Mouse (Mus musculus) hindbrain, embryonic 13.5 days (tissue): Measurements from ENCODE around the gene Ralgds. TPM values are rescaled to one million over a fixed set of nuclear protein-coding genes. Genes with fewer than 3 reads are reported as not detected.

Experiments used
- ATAC-seq: fragments of 200-750 bp; cut with Nextera tagmentation; 2 replicates; pipeline ENCODE4 v1.8.0; 2017; ENCODE audit warnings: moderate TSS enrichment; ENCODE audit not compliant: low FRiP score
- H3K27ac ChIP-seq: fragments of 300-500 bp; sonication (generic); 2 replicates; pipeline ENCODE4 v1.5.1; 2015; ENCODE audit warnings: inconsistent platforms, mild to moderate bottlenecking, moderate library complexity
- H3K27me3 ChIP-seq: fragments of 300-500 bp; sonication (generic); 2 replicates; pipeline ENCODE4 v1.6.1; 2015; ENCODE audit warnings: mild to moderate bottlenecking, inconsistent platforms
- H3K36me3 ChIP-seq: fragments of 300-500 bp; sonication (generic); 2 replicates; pipeline ENCODE4 v1.6.1; 2015; ENCODE audit warnings: mild to moderate bottlenecking, inconsistent platforms
- H3K4me1 ChIP-seq: fragments of 300-500 bp; sonication (generic); replicated peaks from 2 replicates; pipeline ENCODE4 v1.6.1; 2015; ENCODE audit warnings: inconsistent platforms
- H3K4me2 ChIP-seq: fragments of 300-500 bp; sonication (generic); 2 replicates; pipeline ENCODE4 v1.6.1; 2015; ENCODE audit warnings: inconsistent platforms, mild to moderate bottlenecking, moderate library complexity
- H3K4me3 ChIP-seq: fragments of 300-500 bp; sonication (generic); 2 replicates; pipeline ENCODE4 v1.5.1; 2015; ENCODE audit warnings: mild to moderate bottlenecking, inconsistent platforms
- H3K9ac ChIP-seq: fragments of 300-500 bp; sonication (generic); 2 replicates; pipeline ENCODE4 v1.6.1; 2015; ENCODE audit warnings: mild to moderate bottlenecking, inconsistent platforms
- H3K9me3 ChIP-seq: fragments of 300-500 bp; sonication (generic); 2 replicates; pipeline ENCODE4 v1.6.1; 2016; ENCODE audit warnings: inconsistent platforms
- WGBS: fragments of 180-500 bp; shearing (Covaris S2); methylation state at CpG from one replicate; pipeline ENCODE4 v1.1.7; 2015; 5-methylcytosine and 5-hydroxymethylcytosine counted together
- polyA plus RNA-seq: library from polyadenylated mRNA; unstranded; fragments of >200 nt; fragmentation: Nextera tagmentation; extraction: Ambion mirVana; gene quantifications from 2 replicates; pipeline ENCODE4 v1.2.1, GENCODE M21; 2015

The Ralgds gene
- polyA plus RNA-seq, 1 experiment from 2014 or later, result 78.9 TPM

DNA sequence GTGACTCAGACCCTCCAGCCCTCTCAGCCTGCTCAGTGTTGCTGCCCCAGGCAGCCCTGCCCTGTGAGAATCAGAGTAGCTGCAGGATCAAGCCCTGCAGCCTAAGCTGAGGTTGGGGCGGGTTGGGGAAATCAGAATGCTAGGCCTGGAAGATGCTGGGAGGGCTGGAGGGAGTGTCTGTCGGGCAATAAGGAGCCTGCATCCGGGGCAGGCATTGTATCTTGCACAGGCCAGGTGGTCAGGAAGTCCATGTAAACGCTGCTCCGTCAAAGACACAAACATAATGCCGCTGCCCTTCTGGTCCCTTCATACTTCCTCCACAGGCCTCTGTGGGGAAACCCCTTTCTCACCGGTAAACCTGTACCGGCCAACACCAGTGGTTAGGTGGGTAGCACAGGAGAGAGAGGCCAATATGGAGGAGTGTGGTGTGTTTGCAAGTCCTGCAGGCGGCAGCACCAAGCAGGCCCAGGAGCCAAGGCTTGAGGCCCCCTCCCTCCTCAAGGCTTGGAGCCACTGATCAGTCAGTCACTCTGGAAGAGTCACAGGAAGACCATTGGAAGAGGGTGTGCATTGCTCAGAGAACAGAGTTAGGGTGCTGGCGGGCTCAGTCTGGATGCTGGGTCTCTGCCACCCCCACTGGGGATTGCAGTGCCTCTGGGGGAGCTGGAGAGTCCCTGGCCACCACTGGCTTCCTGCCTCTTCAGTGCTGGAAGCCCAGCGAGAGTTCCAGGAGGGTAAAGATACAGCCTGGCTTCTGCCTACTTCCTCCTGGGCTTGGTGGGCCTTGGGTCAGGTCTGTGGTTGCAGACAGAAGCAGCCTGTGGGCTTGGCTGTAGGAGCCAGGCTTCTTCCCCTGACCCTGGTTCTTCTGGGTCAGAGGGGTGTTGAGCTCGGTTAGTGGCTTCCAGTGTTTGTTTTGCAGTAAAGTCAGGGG lies 13.3 kb downstream of the Ralgds start:
- Histone ChIP-seq H3K36me3 (peaks cover 14% of the 10 kb centered on the region), H3K27me3 (no peaks in the 10 kb centered on the region), H3K4me2 (peak overlapping the region; percentile 25; the same call in 1 of the 2 replicates), H3K4me1 (peaks cover 95% of the 10 kb centered on the region), H3K4me3 (no peak overlapping the region), H3K9ac (peak overlapping the region; percentile 66), H3K27ac (peak overlapping the region; percentile 77), H3K9me3 (no peaks in the 10 kb centered on the region)
- WGBS, result 41% methylated on average over 12 of the region's 12 CpGs
- no peak; the same call in 1 of the 2 replicates for ATAC-seq

DNA sequence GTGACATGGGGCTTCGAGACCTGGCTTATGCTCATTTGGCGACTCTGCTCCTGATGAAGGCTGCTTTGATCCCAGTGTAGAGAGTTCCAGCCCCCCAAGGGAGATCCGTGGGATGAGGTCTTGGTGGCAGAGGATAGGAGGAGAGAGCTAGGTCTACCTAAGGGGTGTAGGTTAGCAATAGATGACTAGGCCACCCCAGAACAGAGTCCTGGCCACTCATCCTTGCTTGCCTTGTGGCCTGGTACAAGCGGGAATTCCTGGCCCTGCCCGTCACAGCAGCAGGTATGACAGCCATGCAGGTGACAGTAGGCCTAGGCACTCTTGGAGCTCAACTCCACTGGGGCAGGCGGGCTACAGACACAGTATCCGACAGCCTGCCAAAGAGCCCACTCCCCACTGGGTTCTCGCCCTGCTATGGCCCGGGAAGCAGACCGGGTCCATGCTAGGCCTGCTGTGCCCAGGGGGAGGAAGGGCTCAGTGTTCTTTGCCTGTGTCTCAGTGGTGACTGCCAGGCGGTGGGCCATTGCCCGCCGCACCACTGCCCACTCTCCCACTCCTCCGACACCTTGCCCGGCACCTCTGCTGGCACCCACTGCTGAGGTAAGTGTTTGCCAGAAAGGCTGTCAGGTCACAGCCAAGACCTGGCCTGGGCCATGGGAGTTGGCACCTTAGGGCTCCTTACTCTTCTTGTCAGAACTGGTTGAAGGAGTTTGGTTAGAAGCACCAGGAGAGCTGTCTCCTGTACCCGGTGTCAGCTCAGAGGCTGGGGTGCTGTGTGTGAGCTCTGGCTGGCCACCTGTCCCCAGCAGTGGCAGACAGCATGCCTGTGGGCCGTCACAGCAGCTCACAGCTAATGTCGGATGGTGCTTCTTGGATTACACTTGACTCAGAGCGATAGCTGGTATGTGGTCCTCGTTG lies 14.8 kb downstream of the Ralgds start:
- H3K4me1 ChIP-seq, result peaks cover 97% of the 10 kb centered on the region
- H3K4me3 ChIP-seq, result no peak overlapping the region
- no peaks in the 10 kb centered on the region for H3K9me3 ChIP-seq
- H3K4me2 ChIP-seq, result no peak overlapping the region
- no peaks in the 10 kb centered on the region for H3K27me3 ChIP-seq
- H3K27ac ChIP-seq, result no peak overlapping the region
- no peak for ATAC-seq
- peaks cover 1% of the 10 kb centered on the region for H3K36me3 ChIP-seq
- H3K9ac ChIP-seq, result peak overlapping the region; percentile 46; the same call in 1 of the 2 replicates
- 86% methylated on average over 20 of the region's 20 CpGs for WGBS

DNA sequence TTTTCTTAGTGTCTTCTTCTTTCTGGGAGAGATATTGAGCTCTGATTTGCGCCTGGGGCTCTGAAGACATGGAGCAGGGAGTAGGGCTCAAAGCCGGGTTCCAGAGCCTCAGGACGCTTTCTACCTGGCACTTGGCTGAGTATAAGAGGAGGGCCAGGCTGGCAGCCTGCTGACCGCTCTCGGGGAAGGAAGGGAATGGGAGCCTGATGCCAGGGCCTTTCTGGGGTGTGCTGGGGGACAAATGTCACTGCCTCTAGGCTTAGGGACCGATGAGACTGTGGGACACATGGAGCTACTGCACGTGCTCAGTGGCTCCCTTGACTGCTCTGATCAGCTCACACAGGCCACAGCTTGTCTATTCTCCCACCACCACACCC lies 15.4 kb downstream of the Ralgds start:
- H3K27me3 ChIP-seq, result no peaks in the 10 kb centered on the region
- H3K9me3 ChIP-seq, result no peaks in the 10 kb centered on the region
- 87% methylated on average over 7 of the region's 7 CpGs for WGBS
- no peak overlapping the region for H3K4me2 ChIP-seq
- H3K36me3 ChIP-seq, result no peaks in the 10 kb centered on the region; the same call in 1 of the 2 replicates
- H3K9ac ChIP-seq, result 0 out of 2 replicates have a peak overlapping the region, but pooled peaks have one; percentile 46
- H3K27ac ChIP-seq, result no peak overlapping the region
- H3K4me3 ChIP-seq, result no peak overlapping the region
- H3K4me1 ChIP-seq, result peaks cover 99% of the 10 kb centered on the region
- no peak for ATAC-seq

DNA sequence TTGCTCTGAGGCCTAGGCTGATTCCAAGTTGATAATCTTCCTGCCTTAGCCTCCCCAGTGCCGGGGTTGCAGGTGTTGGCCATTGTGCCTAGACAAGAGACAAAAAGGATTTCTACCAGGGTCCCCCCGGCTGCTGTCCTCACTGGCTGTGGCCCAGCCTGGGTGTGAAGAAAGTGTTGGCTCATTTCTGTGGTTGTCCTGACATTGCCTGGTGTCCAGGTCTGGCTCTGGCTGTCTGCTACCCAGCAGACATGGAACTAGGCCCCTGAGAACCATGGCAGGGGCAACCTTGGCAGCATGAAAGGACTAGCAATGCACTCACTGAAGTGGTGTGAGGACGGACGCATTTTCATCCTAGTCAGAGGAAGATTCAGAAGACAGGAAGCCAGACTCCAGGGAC lies 16.9 kb downstream of the Ralgds start:
- WGBS, result 67% methylated on average over 4 of the region's 4 CpGs
- no peaks in the 10 kb centered on the region for H3K9me3 ChIP-seq
- no peak overlapping the region for H3K4me2 ChIP-seq
- H3K36me3 ChIP-seq, result no peaks in the 10 kb centered on the region; the same call in 1 of the 2 replicates
- peaks cover 99% of the 10 kb centered on the region for H3K4me1 ChIP-seq
- no peaks in the 10 kb centered on the region for H3K27me3 ChIP-seq
- no peak overlapping the region for H3K4me3 ChIP-seq
- no peak for ATAC-seq
- no peak overlapping the region for H3K27ac ChIP-seq
- H3K9ac ChIP-seq, result peak overlapping the region; percentile 14

DNA sequence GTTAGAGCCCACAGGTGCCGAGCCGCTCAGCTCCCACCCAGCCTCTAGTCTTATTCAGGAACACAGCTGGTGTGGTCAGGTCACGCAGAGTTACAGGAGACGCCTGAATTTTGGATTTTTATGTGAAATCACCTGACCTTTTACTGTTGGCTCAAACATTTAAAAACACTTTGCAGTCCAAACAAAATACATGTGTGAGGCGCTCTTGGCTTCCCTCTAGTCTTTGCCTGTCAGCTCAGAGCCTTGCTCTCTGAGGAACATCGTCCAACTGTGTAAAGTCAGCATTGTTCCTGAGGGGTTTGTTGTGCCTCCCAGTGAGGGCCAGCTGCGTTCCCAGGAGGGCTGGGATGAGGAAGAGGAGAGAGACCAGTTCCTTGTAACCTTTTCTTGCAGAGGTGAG lies 17.4 kb downstream of the Ralgds start:
- H3K36me3 ChIP-seq, result no peaks in the 10 kb centered on the region; the same call in 1 of the 2 replicates
- H3K27ac ChIP-seq, result 0 out of 2 replicates have a peak overlapping the region, but pooled peaks have one; percentile 8
- H3K4me1 ChIP-seq, result peaks cover 99% of the 10 kb centered on the region
- ATAC-seq, result no peak
- H3K4me2 ChIP-seq, result no peak overlapping the region
- H3K9ac ChIP-seq, result peak overlapping the region; percentile 14
- no peaks in the 10 kb centered on the region for H3K9me3 ChIP-seq
- 58% methylated on average over 7 of the region's 7 CpGs for WGBS
- H3K27me3 ChIP-seq, result no peaks in the 10 kb centered on the region
- H3K4me3 ChIP-seq, result no peak overlapping the region

DNA sequence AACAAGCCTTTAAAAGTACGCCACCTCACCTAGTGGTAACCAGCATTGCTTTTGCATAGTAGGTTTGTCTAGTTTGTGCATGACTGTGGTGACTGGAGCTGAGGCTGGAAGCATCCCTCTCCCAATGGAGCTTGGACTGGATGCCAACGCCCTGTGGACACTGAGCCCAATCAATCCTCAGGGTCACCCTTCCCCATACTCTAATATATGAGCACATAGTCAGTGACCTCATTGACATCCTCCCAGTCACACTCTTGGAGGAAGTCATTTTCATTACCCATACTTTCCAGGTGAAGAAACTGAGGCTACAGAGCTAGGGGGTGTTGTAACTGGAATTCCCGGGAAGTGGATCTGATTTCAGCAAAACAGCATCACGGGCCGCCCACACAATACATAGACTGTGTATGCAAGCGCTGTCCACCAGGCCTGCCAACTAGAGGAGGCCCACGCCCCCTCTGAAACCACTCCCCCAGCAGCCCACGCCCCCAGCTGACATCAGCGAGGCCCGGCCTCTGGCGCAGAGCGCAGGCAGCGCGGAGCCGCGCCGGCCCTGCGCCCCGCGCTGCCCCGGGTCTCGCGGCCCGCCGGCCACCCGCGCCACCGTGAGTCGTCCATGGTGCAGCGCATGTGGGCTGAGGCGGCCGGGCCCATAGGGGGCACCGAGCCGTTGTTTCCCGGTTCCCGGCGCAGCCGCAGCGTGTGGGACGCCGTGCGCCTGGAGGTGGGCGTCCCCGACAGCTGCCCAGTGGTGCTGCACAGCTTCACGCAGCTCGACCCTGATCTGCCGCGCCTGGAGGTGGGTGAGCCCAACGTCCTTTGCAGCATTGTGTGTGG lies 20.2 kb downstream of the Ralgds start:
- ATAC-seq, result peak; percentile 86

DNA sequence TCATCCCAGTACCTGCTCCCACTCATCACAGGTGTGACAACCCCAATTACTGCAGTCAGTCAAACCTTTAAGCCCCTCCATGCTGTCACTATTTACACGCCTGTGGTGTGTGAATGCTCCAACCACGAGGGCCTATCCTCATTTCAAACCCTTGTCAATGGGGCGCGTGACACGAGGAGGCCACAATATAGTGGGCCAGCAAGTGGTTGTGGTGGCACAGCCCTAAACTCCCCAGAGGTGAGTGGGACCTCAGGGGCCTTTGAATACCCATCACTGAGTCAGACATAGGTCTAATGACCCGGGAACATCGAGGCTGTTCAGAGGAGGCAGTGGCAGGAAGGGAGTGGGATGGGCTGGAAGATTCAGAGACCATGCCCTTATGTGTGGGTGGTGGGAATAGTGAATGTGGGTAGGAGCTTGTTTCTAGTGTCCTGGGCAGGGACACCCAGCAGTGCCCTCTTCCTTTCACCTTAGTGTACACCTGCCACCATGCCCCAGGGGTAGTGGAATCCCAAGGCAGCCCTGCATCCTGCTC lies 21.0 kb downstream of the Ralgds start:
- Histone ChIP-seq H3K9ac (peak overlapping the region; percentile 90), H3K4me3 (peak overlapping the region; percentile 58), H3K4me1 (peaks cover 100% of the 10 kb centered on the region), H3K27me3 (no peaks in the 10 kb centered on the region), H3K9me3 (no peaks in the 10 kb centered on the region), H3K36me3 (no peaks in the 10 kb centered on the region), H3K4me2 (peak overlapping the region; percentile 71), H3K27ac (peak overlapping the region; percentile 93)
- WGBS, result 43% methylated on average over 7 of the region's 7 CpGs
- ATAC-seq, result peak; percentile 5

More for the DNA sequence above, 20.2 kb downstream of the Ralgds start:
- H3K9ac ChIP-seq, result peak overlapping the region; percentile 90
- no peaks in the 10 kb centered on the region for H3K36me3 ChIP-seq
- H3K9me3 ChIP-seq, result no peaks in the 10 kb centered on the region
- no peaks in the 10 kb centered on the region for H3K27me3 ChIP-seq
- peak overlapping the region; percentile 58 for H3K4me3 ChIP-seq
- WGBS, result 4% methylated on average over 44 of the region's 49 CpGs
- peak overlapping the region; percentile 71 for H3K4me2 ChIP-seq
- H3K4me1 ChIP-seq, result peaks cover 100% of the 10 kb centered on the region
- H3K27ac ChIP-seq, result peak overlapping the region; percentile 93

DNA sequence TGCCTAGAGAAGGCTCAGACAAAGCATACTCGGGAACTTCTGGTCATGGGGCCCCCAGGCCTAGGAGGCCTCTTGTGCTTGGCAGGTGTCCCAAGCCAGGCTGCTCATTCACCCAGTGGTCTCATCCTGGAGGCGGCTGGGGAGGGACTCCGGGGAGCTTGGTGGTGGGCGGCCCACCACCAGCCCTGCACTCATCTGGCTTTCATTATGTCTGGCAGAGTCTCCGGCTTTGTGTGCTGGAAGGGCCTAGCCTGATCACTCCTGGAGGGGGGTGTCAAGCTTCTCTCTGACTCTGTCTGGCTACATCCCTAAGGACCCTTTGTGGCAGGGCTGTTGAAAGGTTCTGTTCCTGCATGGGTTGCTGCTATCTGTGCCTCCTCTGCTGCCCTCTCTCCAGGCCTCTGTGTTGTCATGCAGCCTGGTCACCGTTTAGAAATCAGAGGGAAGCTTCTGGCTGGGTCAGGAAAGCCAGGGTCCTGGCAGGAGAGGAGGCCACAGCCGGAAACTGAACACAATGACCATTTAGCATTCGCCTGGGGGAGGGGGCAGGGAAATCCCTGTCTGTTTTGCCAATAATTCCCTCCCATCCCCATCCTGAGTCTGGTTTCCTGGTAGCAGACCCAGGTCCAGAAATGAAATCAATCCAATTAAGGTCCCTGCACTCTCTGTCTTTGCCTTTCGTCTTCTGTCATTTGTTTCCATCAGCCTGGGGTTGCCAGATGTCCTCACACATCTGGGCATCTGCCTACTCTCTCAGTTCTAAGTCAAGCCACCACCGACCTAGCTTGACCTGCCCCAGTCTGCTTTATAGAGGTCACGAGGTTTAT lies 21.7 kb downstream of the Ralgds start:
- peak overlapping the region; percentile 93 for H3K27ac ChIP-seq
- WGBS, result 18% methylated on average over 11 of the region's 11 CpGs
- H3K9me3 ChIP-seq, result no peaks in the 10 kb centered on the region
- no peaks in the 10 kb centered on the region for H3K36me3 ChIP-seq
- no peaks in the 10 kb centered on the region for H3K27me3 ChIP-seq
- peak overlapping the region; percentile 58 for H3K4me3 ChIP-seq
- peak overlapping the region; percentile 71 for H3K4me2 ChIP-seq
- peaks cover 100% of the 10 kb centered on the region for H3K4me1 ChIP-seq
- H3K9ac ChIP-seq, result peak overlapping the region; percentile 90
- ATAC-seq, result peak; percentile 49

DNA sequence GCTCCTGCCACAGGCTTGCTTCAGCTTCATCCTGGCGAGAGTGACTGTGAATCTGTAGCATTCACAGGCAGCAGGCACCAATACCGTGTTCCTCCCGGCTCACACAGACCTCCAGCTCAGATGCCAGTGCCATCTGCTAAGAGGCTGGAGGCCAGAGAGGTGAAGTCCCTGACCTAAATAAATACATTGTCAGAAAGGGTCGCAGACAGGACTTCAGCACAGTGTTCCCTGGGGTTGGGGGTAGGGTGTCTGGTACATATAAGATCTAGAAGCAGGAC lies 22.3 kb downstream of the Ralgds start:
- Histone ChIP-seq H3K9ac (peak overlapping the region; percentile 90), H3K4me1 (peaks cover 100% of the 10 kb centered on the region), H3K9me3 (no peaks in the 10 kb centered on the region), H3K27me3 (no peaks in the 10 kb centered on the region), H3K4me3 (peak overlapping the region; percentile 58), H3K36me3 (peaks cover 2% of the 10 kb centered on the region; the same call in 1 of the 2 replicates), H3K27ac (peak overlapping the region; percentile 93), H3K4me2 (peak overlapping the region; percentile 71)
- 33% methylated on average over 4 of the region's 4 CpGs for WGBS
- ATAC-seq, result no peak

DNA sequence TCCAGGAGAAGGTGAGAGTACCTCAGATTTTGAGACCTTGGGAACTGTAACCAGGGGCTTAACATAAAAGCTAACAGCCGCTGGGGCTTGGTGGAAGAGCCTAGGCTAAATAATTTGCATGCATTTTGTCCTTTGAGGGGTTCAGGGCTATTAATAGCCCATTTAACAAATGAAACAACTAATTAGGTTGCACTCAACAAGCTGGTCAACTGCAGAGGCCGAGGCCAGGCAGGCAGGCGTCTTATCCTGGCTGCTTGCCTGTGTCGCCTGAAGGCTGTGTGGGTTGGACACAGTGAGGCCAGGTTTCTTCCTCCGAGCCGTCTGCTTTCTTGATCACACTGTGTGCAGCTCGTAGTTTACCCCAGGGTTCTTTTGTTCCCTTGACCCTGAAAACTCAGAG lies 22.7 kb downstream of the Ralgds start:
- WGBS, result 25% methylated on average over 7 of the region's 7 CpGs
- Histone ChIP-seq H3K9me3 (no peaks in the 10 kb centered on the region), H3K4me2 (peak overlapping the region; percentile 71), H3K4me3 (peak overlapping the region; percentile 58; the same call in 1 of the 2 replicates), H3K4me1 (peaks cover 100% of the 10 kb centered on the region), H3K36me3 (peaks cover 7% of the 10 kb centered on the region; the same call in 1 of the 2 replicates), H3K27me3 (no peaks in the 10 kb centered on the region), H3K9ac (peak overlapping the region; percentile 90), H3K27ac (peak overlapping the region; percentile 93)
- ATAC-seq, result no peak
